Mouse (Mus musculus): ENCODE results near the gene Pank3. TPM values are rescaled to one million over a fixed set of nuclear protein-coding genes. Genes with fewer than 3 reads are reported as not detected.
"Not testable (repeated sequence)": the region's sequence is repeated elsewhere in the genome, so short reads cannot be mapped to it uniquely, and the experiment has no call there.

The Pank3 gene
- polyA plus RNA-seq, 1 experiment from 2014 or later, result 17.9 TPM

DNA sequence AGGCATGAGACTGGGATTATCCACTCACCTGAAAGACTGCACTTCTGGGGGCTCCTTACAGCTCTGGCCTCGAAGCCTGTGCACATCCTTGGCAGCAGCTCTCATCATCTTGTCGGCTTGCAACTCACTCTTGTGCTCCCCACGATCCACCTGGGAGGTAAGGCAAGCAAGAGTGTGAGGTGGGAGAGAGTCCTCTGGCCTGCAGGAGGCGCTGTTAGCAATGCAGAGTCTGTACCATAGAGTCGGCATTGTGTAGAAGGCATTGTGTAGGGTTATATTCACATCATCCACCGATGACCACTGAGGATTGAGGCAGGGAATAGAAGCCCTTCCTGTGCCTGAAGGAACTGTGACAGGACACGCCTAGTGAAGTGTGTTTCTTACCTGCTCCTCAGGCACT lies 71.0 kb downstream of the Pank3 start:
- no peaks in the 10 kb centered on the region for H3K36me3 ChIP-seq (ENCODE audit: inconsistent target)
- WGBS (ENCODE audit: missing documents), result 91% methylated on average over 7 of the region's 7 CpGs
- H3K79me2 ChIP-seq (ENCODE audit: inconsistent target), result no peaks in the 10 kb centered on the region
- H3K4me3 ChIP-seq (ENCODE audit: inconsistent target), result no peak overlapping the region
- H3K27ac ChIP-seq, result no peak overlapping the region

DNA sequence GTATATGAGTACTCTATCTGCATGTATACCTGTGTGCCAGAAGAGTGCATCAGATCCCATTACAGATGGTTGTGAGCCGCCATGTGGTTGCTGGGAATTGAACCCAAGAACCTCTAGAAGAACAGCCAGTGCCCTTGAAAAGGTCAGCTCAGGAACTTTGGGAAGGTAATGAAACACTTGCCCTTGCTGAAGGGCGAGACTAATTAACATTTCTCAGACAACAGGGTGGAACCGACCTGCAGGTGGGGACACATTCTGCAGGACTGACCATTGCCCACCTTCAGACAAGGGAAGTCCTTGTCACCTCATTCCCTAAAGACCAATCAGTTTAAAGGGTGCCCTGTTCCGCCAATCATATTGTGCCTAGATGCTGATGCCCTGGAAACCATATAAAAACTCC lies 71.5 kb downstream of the Pank3 start:
- H3K79me2 ChIP-seq (ENCODE audit: inconsistent target), result not testable (repeated sequence)
- 95% methylated on average over 4 of the region's 4 CpGs for WGBS (ENCODE audit: missing documents)

More for the DNA sequence above, 71.5 kb downstream of the Pank3 start:
- not testable (repeated sequence) for H3K4me3 ChIP-seq (ENCODE audit: inconsistent target); H3K27ac ChIP-seq; H3K36me3 ChIP-seq (ENCODE audit: inconsistent target)

Other genes with a start within 250 kb of the Pank3 start
- gene Fbll1, start 29.4 kb downstream of the Pank3 start, polyA plus RNA-seq (2018), result not detected in 3 replicates
- gene Rars, start 65.0 kb downstream of the Pank3 start, polyA plus RNA-seq (2018), result 56.1 to 122 TPM (median 102 TPM) in 3 replicates
- gene Wwc1, start 211.0 kb downstream of the Pank3 start, polyA plus RNA-seq (2018), result 0.05 to 0.09 TPM in 2 of 3 replicates, not detected in the other

All from macrophage (primary cell).